Comparison of ENCODE assay signal across 21 mouse cellular contexts in genomic region chr6:60851690-60852089, GRCm38 (mm10). TPM values are rescaled to one million over a fixed set of nuclear protein-coding genes. Genes with fewer than 3 reads are reported as not detected.
DNase-seq lines count a peak whose midpoint lies in the region; ATAC-seq and TF ChIP-seq lines count a peak whose summit lies in the region.
"Had no signal": no experiment of that assay in that cellular context is flagged by ENCODE, and none has a peak within 500 bp of the region (broad histone marks: within the 10 kb centered on the region; RNA-seq: fewer than 3 reads in every experiment).

No protein-coding gene starts in this region.

- H3K36me3 ChIP-seq in heart, embryonic 12.5 days, result no peaks in the 10 kb centered on the region
- no peaks in the 10 kb centered on the region for H3K36me3 ChIP-seq in heart, embryonic 10.5 days
- H3K36me3 ChIP-seq in liver, embryonic 13.5 days, result no peaks in the 10 kb centered on the region
- no peaks in the 10 kb centered on the region for H3K36me3 ChIP-seq in liver, postnatal 0 days (replicated peaks; ENCODE audit: insufficient read depth, low read length)
- H3K36me3 ChIP-seq: embryonic facial prominence, embryonic 12.5 days; heart, embryonic 13.5 days; hindbrain, embryonic 15.5 days had no signal

- WGBS in heart, embryonic 12.5 days, result 84% methylated on average over 2 of the region's 2 CpGs
- 83% methylated on average over 2 of the region's 2 CpGs for WGBS in heart, embryonic 10.5 days
- WGBS in liver, embryonic 13.5 days (ENCODE audit: insufficient replicate concordance), result 64% methylated on average over 2 of the region's 2 CpGs
- WGBS in liver, postnatal 0 days (ENCODE audit: insufficient replicate concordance), result 69% methylated on average over 2 of the region's 2 CpGs

- no peak for DNase-seq in heart, embryonic 10.5 days (ENCODE audit: low spot score)
- DNase-seq in c-Kit-negative CD71-positive TER-119-positive erythroid progenitor cells, embryonic 14.5 days (ENCODE audit: low read depth, low spot score), result peak; percentile 50
- DNase-seq in liver, embryonic 13.5 days, result peak; percentile 26
- peak; percentile 19 for DNase-seq in liver, postnatal 0 days
- no peak for DNase-seq in lung, postnatal 25 days (ENCODE audit: low spot score)
- no peak for DNase-seq in urinary bladder, postnatal 4 days (ENCODE audit: low spot score in 2 of 2)
- DNase-seq: adrenal gland, adult 2 months; adrenal gland, postnatal 25 days; cerebellum, adult 8-10 months; cerebellum, postnatal 14 days; embryo, embryonic 11 days; forebrain, postnatal 0 days; gastrocnemius, postnatal 14 days; heart, adult 2 months; heart, postnatal 36 days had no signal

- no peaks in the 10 kb centered on the region for H3K4me1 ChIP-seq in heart, embryonic 12.5 days (replicated peaks)
- no peaks in the 10 kb centered on the region for H3K4me1 ChIP-seq in heart, embryonic 10.5 days
- H3K4me1 ChIP-seq in liver, embryonic 13.5 days (replicated peaks), result peaks cover 15% of the 10 kb centered on the region
- H3K4me1 ChIP-seq in liver, postnatal 0 days (ENCODE audit: insufficient read depth), result no peaks in the 10 kb centered on the region
- H3K4me1 ChIP-seq: embryonic facial prominence, embryonic 12.5 days; forebrain, embryonic 13.5 days; heart, embryonic 13.5 days; hindbrain, embryonic 15.5 days had no signal

- TF ChIP-seq EP300 in liver, postnatal 0 days (IDR thresholded peaks at IDR 0.05; ENCODE audit: low read depth), result no peak

- no peak overlapping the region for H3K4me2 ChIP-seq in heart, embryonic 12.5 days
- no peak overlapping the region for H3K4me2 ChIP-seq in liver, embryonic 13.5 days
- no peak overlapping the region for H3K4me2 ChIP-seq in liver, postnatal 0 days (ENCODE audit: low read depth, low read length)
- H3K4me2 ChIP-seq: embryonic facial prominence, embryonic 12.5 days; forebrain, embryonic 13.5 days; heart, embryonic 13.5 days; hindbrain, embryonic 15.5 days had no signal

- ATAC-seq in heart, embryonic 12.5 days (ENCODE audit: insufficient number of reproducible peaks, low FRiP score), result peak; percentile 71; the same call in 1 of the 2 replicates
- ATAC-seq in liver, embryonic 13.5 days (ENCODE audit: low read depth), result peak; percentile 58
- ATAC-seq in liver, postnatal 0 days, result peak; percentile 47; the same call in 1 of the 2 replicates
- ATAC-seq: forebrain, embryonic 13.5 days; forebrain, postnatal 0 days; Patski had no signal

- no peak overlapping the region for H3K9ac ChIP-seq in heart, embryonic 12.5 days
- H3K9ac ChIP-seq in liver, embryonic 13.5 days, result no peak overlapping the region
- no peak overlapping the region for H3K9ac ChIP-seq in liver, postnatal 0 days (replicated peaks)
- H3K9ac ChIP-seq: embryonic facial prominence, embryonic 12.5 days; forebrain, embryonic 13.5 days; forebrain, postnatal 0 days; heart, embryonic 13.5 days; hindbrain, embryonic 15.5 days had no signal

- no peaks in the 10 kb centered on the region for H3K27me3 ChIP-seq in heart, embryonic 12.5 days (replicated peaks)
- no peaks in the 10 kb centered on the region for H3K27me3 ChIP-seq in heart, embryonic 10.5 days (ENCODE audit: insufficient read depth, poor library complexity, severe bottlenecking)
- H3K27me3 ChIP-seq in liver, embryonic 13.5 days, result no peaks in the 10 kb centered on the region
- no peaks in the 10 kb centered on the region for H3K27me3 ChIP-seq in liver, postnatal 0 days (ENCODE audit: insufficient read depth, low read length)
- H3K27me3 ChIP-seq: embryonic facial prominence, embryonic 12.5 days; forebrain, embryonic 13.5 days; heart, embryonic 13.5 days; hindbrain, embryonic 15.5 days; Patski had no signal

- no peaks in the 10 kb centered on the region for H3K9me3 ChIP-seq in heart, embryonic 12.5 days (replicated peaks)
- no peaks in the 10 kb centered on the region for H3K9me3 ChIP-seq in heart, embryonic 10.5 days
- no peaks in the 10 kb centered on the region for H3K9me3 ChIP-seq in liver, embryonic 13.5 days (replicated peaks)
- no peaks in the 10 kb centered on the region for H3K9me3 ChIP-seq in liver, postnatal 0 days (ENCODE audit: low read length)
- H3K9me3 ChIP-seq: embryonic facial prominence, embryonic 12.5 days; forebrain, embryonic 13.5 days; heart, embryonic 13.5 days; hindbrain, embryonic 15.5 days had no signal

- no peak for TF ChIP-seq CTCF in liver, postnatal 0 days (IDR thresholded peaks at IDR 0.05; ENCODE audit: low read depth)

- H3K4me3 ChIP-seq in heart, embryonic 12.5 days, result no peak overlapping the region
- H3K4me3 ChIP-seq in heart, embryonic 10.5 days, result no peak overlapping the region
- H3K4me3 ChIP-seq in liver, embryonic 13.5 days (replicated peaks), result no peak overlapping the region
- no peak overlapping the region for H3K4me3 ChIP-seq in liver, postnatal 0 days (ENCODE audit: low read depth, low read length)
- H3K4me3 ChIP-seq: embryonic facial prominence, embryonic 12.5 days; forebrain, embryonic 13.5 days; heart, adult 2 months; heart, embryonic 13.5 days; hindbrain, embryonic 15.5 days had no signal

- H3K27ac ChIP-seq in heart, embryonic 12.5 days (ENCODE audit: poor library complexity, severe bottlenecking), result no peak overlapping the region
- no peak overlapping the region for H3K27ac ChIP-seq in heart, embryonic 10.5 days
- H3K27ac ChIP-seq in liver, embryonic 13.5 days, result peak overlapping the region; percentile 53
- H3K27ac ChIP-seq in liver, postnatal 0 days (ENCODE audit: low read depth), result no peak overlapping the region
- H3K27ac ChIP-seq: embryonic facial prominence, embryonic 12.5 days; forebrain, embryonic 13.5 days; heart, adult 2 months; heart, embryonic 13.5 days; hindbrain, embryonic 15.5 days had no signal

RNA-seq across cellular contexts. Expression of gene Snca, which starts 22.0 kb away (rescaled TPM):
- 47.7 and 49.1 TPM in 2 replicates for polyA plus RNA-seq in heart, embryonic 12.5 days (2016; fragmentation: Nextera tagmentation; extraction: Ambion mirVana)
- polyA plus RNA-seq in heart, embryonic 10.5 days (2016; fragmentation: Nextera tagmentation; extraction: Ambion mirVana), result 24.2 and 27.7 TPM in 2 replicates
- 425 and 465 TPM in 2 replicates for polyA plus RNA-seq in liver, embryonic 13.5 days (2015; fragmentation: Nextera tagmentation; extraction: Ambion mirVana)
- 184 and 210 TPM in 2 replicates for polyA plus RNA-seq in liver, postnatal 0 days (2015; fragmentation: Nextera tagmentation; extraction: Ambion mirVana)
- polyA plus RNA-seq: Patski had no signal

Comparison
In these comparisons a context has a peak if more than half of its experiments do, and no peak if none do; other contexts are left out.
1. DNase-seq: peak in c-Kit-negative CD71-positive TER-119-positive erythroid progenitor cells, embryonic 14.5 days (single experiment), liver, embryonic 13.5 days (single experiment) and liver, postnatal 0 days (single experiment); none in heart, embryonic 10.5 days (single experiment), lung, postnatal 25 days (single experiment) and urinary bladder, postnatal 4 days (0 of 2).
2. Peak in every context shown above with its lines, with median percentiles within 50 percentile points of each other: ATAC-seq.